Mouse (Mus musculus) midbrain, embryonic 10.5 days (tissue): ENCODE results near the gene Grk3. TPM values are rescaled to one million over a fixed set of nuclear protein-coding genes. Genes with fewer than 3 reads are reported as not detected.
A peak's percentile ranks its signal among the peaks of the same experiment; 100 is the strongest.

Source experiments
- DNase-seq: peaks from one replicate; pipeline ENCODE4 v3.0.0-alpha.2; 2017; ENCODE audit warnings: low spot score
- H3K27ac ChIP-seq: fragments of 300-500 bp; sonication (generic); replicated peaks from 2 replicates; pipeline ENCODE4 v1.5.1; 2016; ENCODE audit warnings: mild to moderate bottlenecking
- H3K27me3 ChIP-seq: fragments of 300-500 bp; sonication (generic); 2 replicates; pipeline ENCODE4 v1.6.1; 2016; ENCODE audit warnings: low read depth, mild to moderate bottlenecking; ENCODE audit not compliant: poor library complexity, severe bottlenecking
- H3K36me3 ChIP-seq: fragments of 300-500 bp; sonication (generic); 2 replicates; pipeline ENCODE4 v1.6.1; 2016; ENCODE audit warnings: mild to moderate bottlenecking, moderate library complexity
- H3K4me1 ChIP-seq: fragments of 300-500 bp; sonication (generic); 2 replicates; pipeline ENCODE4 v1.6.1; 2016
- H3K4me3 ChIP-seq: fragments of 300-500 bp; sonication (generic); 2 replicates; pipeline ENCODE4 v1.5.1; 2016; ENCODE audit warnings: mild to moderate bottlenecking, moderate library complexity
- H3K9me3 ChIP-seq: fragments of 300-500 bp; sonication (generic); replicated peaks from 2 replicates; pipeline ENCODE4 v1.6.1; 2016; ENCODE audit warnings: mild to moderate bottlenecking
- WGBS: fragments of 180-500 bp; shearing (Covaris S2); methylation state at CpG from one replicate; pipeline ENCODE4 v1.1.7; 2016; 5-methylcytosine and 5-hydroxymethylcytosine counted together
- polyA plus RNA-seq: library from polyadenylated mRNA; unstranded; fragments of >200 nt; fragmentation: Nextera tagmentation; extraction: Ambion mirVana; gene quantifications from 2 replicates; pipeline ENCODE4 v1.2.1, GENCODE M21; 2016

Grk3 gene
- polyA plus RNA-seq, 1 experiment from 2014 or later: 5.2 TPM

- Histone ChIP-seq H3K4me1 (peaks cover 18% of the 10 kb centered on the region), H3K27ac (no peak overlapping the region), H3K4me3 (no peak overlapping the region), H3K9me3 (no peaks in the 10 kb centered on the region), H3K36me3 (no peaks in the 10 kb centered on the region), H3K27me3 (no peaks in the 10 kb centered on the region)
- no peak for DNase-seq
- 49% methylated on average over 5 of the region's 5 CpGs for WGBS
Observed at GRCm38 (mm10) chr5:113002821-113003380, 12.7 kb downstream of the Grk3 start.

- no peak for DNase-seq
- H3K9me3 ChIP-seq: no peaks in the 10 kb centered on the region
- H3K27me3 ChIP-seq: no peaks in the 10 kb centered on the region
- H3K4me3 ChIP-seq: no peak overlapping the region
- no peaks in the 10 kb centered on the region for H3K36me3 ChIP-seq
- H3K27ac ChIP-seq: 0 out of 2 replicates have a peak overlapping the region, but pooled peaks have one; percentile 3
- H3K4me1 ChIP-seq: peaks cover 21% of the 10 kb centered on the region
- 74% methylated on average over 8 of the region's 8 CpGs for WGBS
Observed at GRCm38 (mm10) chr5:112999227-112999626, 16.4 kb downstream of the Grk3 start.

GRCm38 (mm10) chr5:112997516-112998186 lies 17.9 kb downstream of the Grk3 start:
- Histone ChIP-seq H3K36me3 (no peaks in the 10 kb centered on the region), H3K4me3 (no peak overlapping the region), H3K27ac (peak overlapping the region; percentile 61), H3K4me1 (peaks cover 15% of the 10 kb centered on the region), H3K9me3 (no peaks in the 10 kb centered on the region), H3K27me3 (no peaks in the 10 kb centered on the region)
- WGBS: 58% methylated on average over 5 of the region's 5 CpGs
- no peak for DNase-seq

- Histone ChIP-seq H3K4me1 (no peaks in the 10 kb centered on the region), H3K27ac (no peak overlapping the region), H3K4me3 (no peak overlapping the region), H3K9me3 (no peaks in the 10 kb centered on the region), H3K36me3 (no peaks in the 10 kb centered on the region), H3K27me3 (no peaks in the 10 kb centered on the region)
- no peak for DNase-seq
- WGBS: 89% methylated on average over 9 of the region's 9 CpGs
Observed at GRCm38 (mm10) chr5:112991245-112991644, 24.3 kb downstream of the Grk3 start.

- H3K36me3 ChIP-seq: no peaks in the 10 kb centered on the region
- no peaks in the 10 kb centered on the region for H3K9me3 ChIP-seq
- WGBS: 52% methylated on average over 6 of the region's 6 CpGs
- peak overlapping the region; percentile 69 for H3K27ac ChIP-seq
- H3K4me3 ChIP-seq: 0 out of 2 replicates have a peak overlapping the region, but pooled peaks have one; percentile 5
- DNase-seq: peak; percentile 19
- H3K27me3 ChIP-seq: no peaks in the 10 kb centered on the region
- H3K4me1 ChIP-seq: peaks cover 33% of the 10 kb centered on the region
Observed at GRCm38 (mm10) chr5:112981931-112982330, 33.7 kb downstream of the Grk3 start.

- Histone ChIP-seq H3K27me3 (no peaks in the 10 kb centered on the region), H3K27ac (no peak overlapping the region), H3K36me3 (no peaks in the 10 kb centered on the region), H3K4me1 (peaks cover 33% of the 10 kb centered on the region), H3K4me3 (no peak overlapping the region), H3K9me3 (no peaks in the 10 kb centered on the region)
- 92% methylated on average over 7 of the region's 7 CpGs for WGBS
- DNase-seq: no peak
Observed at GRCm38 (mm10) chr5:112979710-112980109, 35.9 kb downstream of the Grk3 start.

- Histone ChIP-seq H3K27ac (no peak overlapping the region), H3K36me3 (no peaks in the 10 kb centered on the region), H3K27me3 (no peaks in the 10 kb centered on the region), H3K4me1 (peaks cover 31% of the 10 kb centered on the region), H3K4me3 (no peak overlapping the region), H3K9me3 (no peaks in the 10 kb centered on the region)
- 90% methylated on average over 9 of the region's 9 CpGs for WGBS
- DNase-seq: no peak
Observed at GRCm38 (mm10) chr5:112979195-112979594, 36.4 kb downstream of the Grk3 start.

GRCm38 (mm10) chr5:112977089-112977488 lies 38.5 kb downstream of the Grk3 start:
- no peak for DNase-seq
- H3K36me3 ChIP-seq: no peaks in the 10 kb centered on the region
- H3K27me3 ChIP-seq: no peaks in the 10 kb centered on the region
- peaks cover 17% of the 10 kb centered on the region for H3K4me1 ChIP-seq
- 89% methylated on average over 5 of the region's 5 CpGs for WGBS
- no peaks in the 10 kb centered on the region for H3K9me3 ChIP-seq
- H3K4me3 ChIP-seq: no peak overlapping the region
- H3K27ac ChIP-seq: no peak overlapping the region

GRCm38 (mm10) chr5:112973596-112973995 lies 42.0 kb downstream of the Grk3 start:
- no peak for DNase-seq
- no peaks in the 10 kb centered on the region for H3K27me3 ChIP-seq
- H3K4me1 ChIP-seq: peaks cover 6% of the 10 kb centered on the region; the same call in 1 of the 2 replicates
- H3K4me3 ChIP-seq: no peak overlapping the region
- WGBS: 71% methylated on average over 7 of the region's 7 CpGs
- H3K27ac ChIP-seq: no peak overlapping the region
- no peaks in the 10 kb centered on the region for H3K9me3 ChIP-seq
- H3K36me3 ChIP-seq: no peaks in the 10 kb centered on the region

GRCm38 (mm10) chr5:112972297-112972696 lies 43.3 kb downstream of the Grk3 start:
- Histone ChIP-seq H3K27ac (no peak overlapping the region), H3K36me3 (no peaks in the 10 kb centered on the region), H3K4me1 (peaks cover 7% of the 10 kb centered on the region; the same call in 1 of the 2 replicates), H3K4me3 (no peak overlapping the region), H3K9me3 (no peaks in the 10 kb centered on the region), H3K27me3 (no peaks in the 10 kb centered on the region)
- no peak for DNase-seq
- WGBS: 95% methylated on average over 12 of the region's 12 CpGs

GRCm38 (mm10) chr5:112963495-112963894 lies 52.1 kb downstream of the Grk3 start:
- peaks cover 45% of the 10 kb centered on the region for H3K4me1 ChIP-seq
- H3K9me3 ChIP-seq: no peaks in the 10 kb centered on the region
- H3K27ac ChIP-seq: no peak overlapping the region
- H3K27me3 ChIP-seq: no peaks in the 10 kb centered on the region
- no peak for DNase-seq
- H3K36me3 ChIP-seq: no peaks in the 10 kb centered on the region
- no peak overlapping the region for H3K4me3 ChIP-seq
- WGBS: 73% methylated on average over 4 of the region's 4 CpGs

- DNase-seq: no peak
- no peaks in the 10 kb centered on the region for H3K9me3 ChIP-seq
- H3K4me1 ChIP-seq: peaks cover 45% of the 10 kb centered on the region
- H3K4me3 ChIP-seq: no peak overlapping the region
- WGBS: 89% methylated on average over 6 of the region's 6 CpGs
- no peaks in the 10 kb centered on the region for H3K27me3 ChIP-seq
- H3K27ac ChIP-seq: no peak overlapping the region
- no peaks in the 10 kb centered on the region for H3K36me3 ChIP-seq
Observed at GRCm38 (mm10) chr5:112962166-112962565, 53.4 kb downstream of the Grk3 start.

GRCm38 (mm10) chr5:112960911-112961310 lies 54.7 kb downstream of the Grk3 start:
- peak; percentile 29 for DNase-seq
- Histone ChIP-seq H3K9me3 (no peaks in the 10 kb centered on the region), H3K27ac (peak overlapping the region; percentile 58; the same call in 1 of the 2 replicates), H3K4me1 (peaks cover 37% of the 10 kb centered on the region), H3K27me3 (no peaks in the 10 kb centered on the region), H3K36me3 (no peaks in the 10 kb centered on the region), H3K4me3 (no peak overlapping the region)
- 22% methylated on average over 3 of the region's 3 CpGs for WGBS
